Comparison of ENCODE assay signal across 7 mouse cellular contexts in the genomic region with DNA sequence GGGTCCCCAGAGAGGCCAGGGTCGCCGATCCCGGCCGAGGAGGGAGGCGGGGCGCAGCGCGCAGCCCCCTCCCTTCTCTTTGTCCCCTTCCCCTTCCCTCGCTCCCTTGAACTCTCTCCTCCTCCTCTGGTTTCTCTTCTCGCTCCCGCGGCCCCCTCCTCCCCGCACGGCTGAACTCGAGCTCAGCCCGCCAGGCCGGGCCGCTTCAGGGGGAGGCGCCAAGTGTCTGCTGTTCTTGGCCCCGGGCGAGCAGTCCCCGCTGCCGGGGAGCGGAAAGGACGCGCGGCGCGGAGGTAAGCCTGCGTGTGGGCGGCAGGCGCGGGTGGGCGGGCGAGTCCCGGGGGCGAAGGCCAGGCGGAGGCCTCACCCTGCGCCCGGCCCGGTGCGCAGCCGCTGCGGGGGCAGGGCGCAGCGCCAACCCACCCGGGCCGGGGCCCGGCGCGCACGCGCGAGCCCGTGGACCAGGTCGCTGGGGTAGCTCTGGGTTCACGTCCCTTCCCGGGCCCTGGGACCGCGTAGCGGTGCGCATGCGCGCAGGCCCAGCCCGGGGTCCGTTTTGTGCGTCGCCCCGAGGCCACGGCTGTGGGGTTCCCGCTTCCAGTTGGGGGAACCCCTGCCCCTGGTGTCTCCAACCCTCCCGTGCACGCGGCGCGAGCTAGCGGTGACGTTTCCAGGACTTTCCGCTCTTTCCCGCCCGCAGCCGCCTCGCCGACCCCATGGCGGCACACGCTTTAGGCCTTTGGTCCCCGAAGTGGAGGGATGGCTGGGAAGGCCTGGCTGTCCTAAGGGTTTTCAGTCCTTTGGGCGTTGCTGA. TPM values are rescaled to one million over a fixed set of nuclear protein-coding genes. Genes with fewer than 3 reads are reported as not detected.
DNase-seq lines count a peak whose midpoint lies in the region; ATAC-seq lines count a peak whose summit lies in the region.

No protein-coding gene starts in this region.

- under 1% methylated on average over 86 of the region's 88 CpGs for WGBS in limb, embryonic 12.5 days
- WGBS in midbrain, embryonic 14.5 days: 0% methylated on average over 71 of the region's 88 CpGs

- ATAC-seq in limb, embryonic 12.5 days (ENCODE audit: insufficient number of reproducible peaks, insufficient read depth, low FRiP score, low TSS enrichment, low read depth): peak; percentile 90
- ATAC-seq in midbrain, embryonic 14.5 days (ENCODE audit: low FRiP score, low TSS enrichment): peak; percentile 93

- H3K4me3 ChIP-seq in limb, embryonic 12.5 days (replicated peaks): peak overlapping the region; percentile 78
- peak overlapping the region; percentile 69 for H3K4me3 ChIP-seq in midbrain, embryonic 14.5 days (replicated peaks; ENCODE audit: low read depth, low read length)

- peak overlapping the region; percentile 97 for H3K9ac ChIP-seq in limb, embryonic 12.5 days (replicated peaks)
- peak overlapping the region; percentile 98 for H3K9ac ChIP-seq in midbrain, embryonic 14.5 days (replicated peaks; ENCODE audit: low read length)

- no peaks in the 10 kb centered on the region for H3K27me3 ChIP-seq in limb, embryonic 12.5 days
- H3K27me3 ChIP-seq in midbrain, embryonic 14.5 days (ENCODE audit: control insufficient read depth, insufficient read depth, low read length): no peaks in the 10 kb centered on the region

- peak overlapping the region; percentile 72 for H3K4me2 ChIP-seq in limb, embryonic 12.5 days
- peak overlapping the region; percentile 74 for H3K4me2 ChIP-seq in midbrain, embryonic 14.5 days (ENCODE audit: low read length)

- peaks cover 17% of the 10 kb centered on the region for H3K36me3 ChIP-seq in limb, embryonic 12.5 days
- no peaks in the 10 kb centered on the region for H3K36me3 ChIP-seq in midbrain, embryonic 14.5 days (ENCODE audit: control insufficient read depth, insufficient read depth, low read length)

- no peaks in the 10 kb centered on the region for H3K9me3 ChIP-seq in limb, embryonic 12.5 days
- no peaks in the 10 kb centered on the region for H3K9me3 ChIP-seq in midbrain, embryonic 14.5 days (ENCODE audit: control insufficient read depth, low read length)

- peak; percentile 89 for DNase-seq in adrenal gland, postnatal 10 days
- peak; percentile 74 for DNase-seq in embryo, embryonic 11.5 days (ENCODE audit: low read depth, low spot score)
- peak; percentile 99 for DNase-seq in heart, adult 11 months
- peak; percentile 89 for DNase-seq in kidney, adult 11 months
- DNase-seq in midbrain, embryonic 14.5 days: peak; percentile 92
- peak; percentile 55 for DNase-seq in spleen, adult 12 weeks (ENCODE audit: low spot score)

- H3K4me1 ChIP-seq in limb, embryonic 12.5 days (replicated peaks): peaks cover 19% of the 10 kb centered on the region
- H3K4me1 ChIP-seq in midbrain, embryonic 14.5 days (ENCODE audit: control insufficient read depth, insufficient read depth, low read length): peaks cover 23% of the 10 kb centered on the region

- H3K27ac ChIP-seq in limb, embryonic 12.5 days: peak overlapping the region; percentile 100
- H3K27ac ChIP-seq in midbrain, embryonic 14.5 days (replicated peaks; ENCODE audit: low read depth, low read length): peak overlapping the region; percentile 99

RNA-seq across cellular contexts. Expression of a gene that starts 20.3 kb away (rescaled TPM):
- total RNA-seq in adrenal gland, postnatal 10 days (2021): 10 to 100 TPM; 49.9 to 64.4 TPM
- polyA plus RNA-seq in limb, embryonic 12.5 days (2016; fragmentation: Nextera tagmentation; extraction: Ambion mirVana): 172 and 185 TPM in 2 replicates
- polyA plus RNA-seq in midbrain, embryonic 14.5 days (2014; fragmentation: Nextera tagmentation; extraction: Ambion mirVana): 58.7 and 80.0 TPM in 2 replicates

Comparison
In these comparisons a context has a peak if more than half of its experiments do, and no peak if none do; other contexts are left out.
1. Peak in every context shown above with its lines: DNase-seq, ATAC-seq, H3K4me3 ChIP-seq and H3K27ac ChIP-seq.